Mouse (Mus musculus) layer of hippocampus, postnatal 14 days (tissue): ENCODE data around the gene Bmpr1a. TPM values are rescaled to one million over a fixed set of nuclear protein-coding genes. Genes with fewer than 3 reads are reported as not detected.

ENCODE experiments used
- DNase-seq, 2 experiments: peaks; one replicate each; pipeline ENCODE4 v3.0.0; 2021 to 2022; ENCODE audit warnings: low spot score in 2 of 2, mixed read lengths in 1 of 2
- long read RNA-seq, 2 experiments: library from polyadenylated mRNA; stranded (forward); transcript quantifications; one replicate each; pipeline ENCODE4 v2.0.0; 2021
- total RNA-seq, 2 experiments: library from RNA; stranded (reverse); gene quantifications; 2 replicates each; pipeline ENCODE4 v1.2.3; 2021

Gene Bmpr1a
- total RNA-seq = 10 to 100 TPM; 38.3 to 41.4 TPM
- long read RNA-seq, experiment 1, full-length matches to known transcripts = 6 of 16 reads
- long read RNA-seq, experiment 1, partial matches to known transcripts = 0 of 16 reads
- long read RNA-seq, experiment 1, other reads (novel, unspliced or antisense) = 10 of 16 reads
- long read RNA-seq, experiment 2, full-length matches to known transcripts = 4 of 37 reads
- long read RNA-seq, experiment 2, partial matches to known transcripts = 2 of 37 reads
- long read RNA-seq, experiment 2, other reads (novel, unspliced or antisense) = 31 of 37 reads

GRCm38 (mm10) chr14:34503325-34503647 lies at the start of gene Bmpr1a:
Gene Bmpr1a, minus strand, starts transcription at chr14:34503341.
- DNase-seq = no peak

- DNase-seq = no peak
Measured at GRCm38 (mm10) chr14:34552226-34552625, 49.1 kb upstream of the Bmpr1a start.

GRCm38 (mm10) chr14:34549004-34549671 lies 46.0 kb upstream of the Bmpr1a start:
- peak; percentile 77 to 79 for DNase-seq

- peak in 1 of 2 experiments; percentile 46 for DNase-seq
Measured at GRCm38 (mm10) chr14:34548391-34549001, 45.4 kb upstream of the Bmpr1a start.

GRCm38 (mm10) chr14:34544545-34544944 lies 41.4 kb upstream of the Bmpr1a start:
- no peak for DNase-seq

GRCm38 (mm10) chr14:34544001-34544400 lies 40.9 kb upstream of the Bmpr1a start:
- DNase-seq = no peak

- no peak for DNase-seq
Measured at GRCm38 (mm10) chr14:34543596-34543995, 40.5 kb upstream of the Bmpr1a start.

- DNase-seq = no peak
Measured at GRCm38 (mm10) chr14:34541896-34542295, 38.8 kb upstream of the Bmpr1a start.

- no peak for DNase-seq
Measured at GRCm38 (mm10) chr14:34540685-34541162, 37.6 kb upstream of the Bmpr1a start.

GRCm38 (mm10) chr14:34535883-34536282 lies 32.7 kb upstream of the Bmpr1a start:
- DNase-seq = no peak

GRCm38 (mm10) chr14:34533537-34533936 lies 30.4 kb upstream of the Bmpr1a start:
- DNase-seq = no peak

- no peak for DNase-seq
Measured at GRCm38 (mm10) chr14:34532536-34532935, 29.4 kb upstream of the Bmpr1a start.

GRCm38 (mm10) chr14:34528804-34529203 lies 25.7 kb upstream of the Bmpr1a start:
- no peak for DNase-seq

- no peak for DNase-seq
Measured at GRCm38 (mm10) chr14:34522701-34523100, 19.6 kb upstream of the Bmpr1a start, which contains the start of gene 9230112D13Rik. Gene 9230112D13Rik, minus strand, starts transcription at chr14:34522801.

- DNase-seq = no peak
Measured at GRCm38 (mm10) chr14:34517959-34518544, 14.9 kb upstream of the Bmpr1a start.

GRCm38 (mm10) chr14:34516960-34517577 lies 13.9 kb upstream of the Bmpr1a start:
- no peak for DNase-seq

- DNase-seq = no peak
Measured at GRCm38 (mm10) chr14:34515860-34516259, 12.7 kb upstream of the Bmpr1a start.

- no peak for DNase-seq
Measured at GRCm38 (mm10) chr14:34514120-34514519, 11.0 kb upstream of the Bmpr1a start.

GRCm38 (mm10) chr14:34512602-34513001 lies 9.5 kb upstream of the Bmpr1a start:
- DNase-seq = no peak

GRCm38 (mm10) chr14:34511901-34512300 lies 8.8 kb upstream of the Bmpr1a start:
- no peak for DNase-seq

GRCm38 (mm10) chr14:34508842-34509439 lies 5.8 kb upstream of the Bmpr1a start:
- no peak for DNase-seq
